Mouse (Mus musculus) bone marrow, adult 2 months (tissue): ENCODE data around the gene Cox6b1.

ENCODE experiments used
- CTCF ChIP-seq: fragments of 200-500 bp; IDR thresholded peaks from 2 replicates; pipeline ENCODE4 v1.5.1; 2011; ENCODE audit warnings: low read length, control low read depth; ENCODE audit not compliant: control insufficient read depth, insufficient read depth
- POLR2A ChIP-seq: fragments of 200-500 bp; IDR thresholded peaks from 2 replicates; pipeline ENCODE4 v1.6.1; 2011; ENCODE audit warnings: low read depth, mild to moderate bottlenecking, control low read depth, low read length, borderline replicate concordance; ENCODE audit not compliant: control insufficient read depth

GRCm38 (mm10) chr7:30572389-30572788, 53.6 kb downstream of the Cox6b1 start:
- TF ChIP-seq POLR2A (no peak), CTCF (no peak)
